ENCODE assay signal across 14 mouse cellular contexts in genomic region chr3:152493813-152494212, GRCm38 (mm10).
"Had no signal": no experiment of that assay in that cellular context is flagged by ENCODE, and none has a peak within 500 bp of the region (broad histone marks: within the 10 kb centered on the region; RNA-seq: fewer than 3 reads in every experiment).

No protein-coding gene starts in this region.

- ATAC-seq: liver, embryonic 12.5 days; midbrain, embryonic 16.5 days had no signal

- H3K4me2 ChIP-seq: limb, embryonic 15.5 days; liver, embryonic 12.5 days; lung, embryonic 14.5 days; neural tube, embryonic 13.5 days had no signal

- H3K36me3 ChIP-seq: limb, embryonic 15.5 days; liver, embryonic 12.5 days; midbrain, embryonic 10.5 days; neural tube, embryonic 13.5 days had no signal

- H3K27ac ChIP-seq: limb, embryonic 15.5 days; liver, embryonic 12.5 days; midbrain, embryonic 10.5 days; neural tube, embryonic 13.5 days had no signal

- H3K9me3 ChIP-seq: limb, embryonic 15.5 days; liver, embryonic 12.5 days; midbrain, embryonic 10.5 days; neural tube, embryonic 13.5 days had no signal

- H3K27me3 ChIP-seq: limb, embryonic 15.5 days; liver, embryonic 12.5 days; neural tube, embryonic 13.5 days had no signal

- H3K9ac ChIP-seq: limb, embryonic 15.5 days; liver, embryonic 12.5 days; lung, embryonic 14.5 days; neural tube, embryonic 13.5 days had no signal

- H3K4me1 ChIP-seq: limb, embryonic 15.5 days; liver, embryonic 12.5 days had no signal

- DNase-seq: kidney, postnatal 25 days; layer of hippocampus, postnatal 36 days; lung, embryonic 14.5 days; lung, postnatal 10 days; lung, postnatal 4 days; right cerebral cortex, postnatal 4 days; spleen, adult 18-20 months; thymus, adult 18-20 months; thymus, postnatal 14 days had no signal

- H3K4me3 ChIP-seq: limb, embryonic 15.5 days; liver, embryonic 12.5 days; midbrain, embryonic 10.5 days; neural tube, embryonic 13.5 days had no signal
